Mouse (Mus musculus) kidney, adult 2 months (tissue): ENCODE data around the gene Ceacam13.

Experiments
- CTCF ChIP-seq: fragments of 200-500 bp; conservative IDR thresholded peaks from 2 replicates; pipeline ENCODE4 v1.5.1; 2011; ENCODE audit warnings: low read depth, mild to moderate bottlenecking, control low read depth, low read length, moderate library complexity, mixed read lengths; ENCODE audit not compliant: insufficient read depth, insufficient read length
- POLR2A ChIP-seq: fragments of 200-500 bp; IDR thresholded peaks from one replicate; pipeline ENCODE4 v1.6.1; 2011; ENCODE audit warnings: low read depth, low read length, control low read depth

GRCm38 (mm10) chr7:17971824-17972223 lies 37.9 kb upstream of the Ceacam13 start, which contains the start of gene Ceacam11:
- TF ChIP-seq CTCF: no peak
- no peak for TF ChIP-seq POLR2A
